Mouse (Mus musculus) heart, postnatal 25 days (tissue): Measurements from ENCODE around the gene Igfbp7. TPM values are rescaled to one million over a fixed set of nuclear protein-coding genes. Genes with fewer than 3 reads are reported as not detected.

Experiments used
- total RNA-seq, 2 experiments: library from RNA; stranded (reverse); gene quantifications; 2 replicates each; pipeline ENCODE4 v1.2.3; 2021

Gene Igfbp7
- total RNA-seq, 2 experiments from 2014 or later = 251 to 311 TPM

Other genes with a start within 250 kb of the Igfbp7 start
- under 1 TPM in 1 of 2 experiments, not detected in 1; 0.45 TPM for gene Spink2, start 196.6 kb downstream of the Igfbp7 start, total RNA-seq
- gene Rest, start 142.6 kb downstream of the Igfbp7 start, total RNA-seq = 10 to 100 TPM; 14.5 to 15.5 TPM
- 10 to 100 TPM; 19.0 to 21.6 TPM for gene Noa1, start 98.0 kb downstream of the Igfbp7 start, total RNA-seq
- gene Polr2b, start 97.9 kb downstream of the Igfbp7 start, total RNA-seq = 10 to 100 TPM; 32.2 to 34.5 TPM